Mouse (Mus musculus) embryonic fibroblast, embryonic 13.5 days (primary cell): ENCODE data around the gene Celf2.

Experiments used
- CTCF ChIP-seq: IDR thresholded peaks from 2 replicates; pipeline ENCODE4 v1.5.1; 2011; ENCODE audit warnings: mild to moderate bottlenecking, control low read depth, low read length, moderate library complexity, borderline replicate concordance; ENCODE audit not compliant: insufficient read depth
- POLR2A ChIP-seq: IDR thresholded peaks from 2 replicates; pipeline ENCODE4 v1.6.1; 2011; ENCODE audit warnings: low read depth, mild to moderate bottlenecking, control low read depth, low read length, moderate library complexity

GRCm38 (mm10) chr2:6653719-6654118, 855.6 kb downstream of the Celf2 start:
- TF ChIP-seq POLR2A (no peak), CTCF (no peak)
